Mouse (Mus musculus) forebrain, embryonic 12.5 days (tissue): Measurements from ENCODE around the gene Ncor2. TPM values are rescaled to one million over a fixed set of nuclear protein-coding genes. Genes with fewer than 3 reads are reported as not detected.

Experiments used
- ATAC-seq: fragments of 200-750 bp; cut with Nextera tagmentation; 2 replicates; pipeline ENCODE4 v1.8.0; 2017; ENCODE audit warnings: moderate TSS enrichment; ENCODE audit not compliant: low FRiP score
- H3K27ac ChIP-seq: fragments of 300-500 bp; sonication (generic); 2 replicates; pipeline ENCODE4 v1.5.1; 2016; ENCODE audit warnings: mild to moderate bottlenecking
- H3K27me3 ChIP-seq: fragments of 300-500 bp; sonication (generic); 2 replicates; pipeline ENCODE4 v1.6.1; 2016; ENCODE audit warnings: mild to moderate bottlenecking
- H3K36me3 ChIP-seq: fragments of 300-500 bp; sonication (generic); replicated peaks from 2 replicates; pipeline ENCODE4 v1.6.1; 2016; ENCODE audit warnings: mild to moderate bottlenecking
- H3K4me1 ChIP-seq: fragments of 300-500 bp; sonication (generic); 2 replicates; pipeline ENCODE4 v1.6.1; 2016
- H3K4me2 ChIP-seq: fragments of 300-500 bp; sonication (generic); 2 replicates; pipeline ENCODE4 v1.6.1; 2016; ENCODE audit warnings: mild to moderate bottlenecking, moderate library complexity
- H3K4me3 ChIP-seq: fragments of 300-500 bp; sonication (generic); replicated peaks from 2 replicates; pipeline ENCODE4 v1.5.1; 2016; ENCODE audit warnings: mild to moderate bottlenecking
- H3K9ac ChIP-seq: fragments of 300-500 bp; sonication (generic); 2 replicates; pipeline ENCODE4 v1.6.1; 2016; ENCODE audit warnings: mild to moderate bottlenecking
- H3K9me3 ChIP-seq: fragments of 300-500 bp; sonication (generic); 2 replicates; pipeline ENCODE4 v1.6.1; 2016
- WGBS: fragments of 180-500 bp; shearing (Covaris S2); methylation state at CpG from one replicate; pipeline ENCODE4 v1.1.7; 2016; 5-methylcytosine and 5-hydroxymethylcytosine counted together
- polyA plus RNA-seq: library from polyadenylated mRNA; unstranded; fragments of >200 nt; fragmentation: Nextera tagmentation; extraction: Ambion mirVana; gene quantifications from 2 replicates; pipeline ENCODE4 v1.2.1, GENCODE M21; 2016

Ncor2 gene
- polyA plus RNA-seq, 1 experiment from 2014 or later: 26.0 TPM

GRCm38 (mm10) chr5:125175673-125176369, 3.2 kb downstream of the Ncor2 start:
- Histone ChIP-seq H3K27me3 (0 out of 2 replicates have a peak, but pooled peaks cover 4% of the 10 kb centered on the region), H3K27ac (peak overlapping the region; percentile 95; the same call in 1 of the 2 replicates), H3K9ac (peak overlapping the region; percentile 44; the same call in 1 of the 2 replicates), H3K4me1 (peaks cover 81% of the 10 kb centered on the region), H3K4me2 (peak overlapping the region; percentile 93), H3K4me3 (peak overlapping the region; percentile 90; the same call in 1 of the 2 replicates), H3K9me3 (no peaks in the 10 kb centered on the region), H3K36me3 (no peaks in the 10 kb centered on the region)
- 64% methylated on average over 9 of the region's 9 CpGs for WGBS
- ATAC-seq: no peak

DNA sequence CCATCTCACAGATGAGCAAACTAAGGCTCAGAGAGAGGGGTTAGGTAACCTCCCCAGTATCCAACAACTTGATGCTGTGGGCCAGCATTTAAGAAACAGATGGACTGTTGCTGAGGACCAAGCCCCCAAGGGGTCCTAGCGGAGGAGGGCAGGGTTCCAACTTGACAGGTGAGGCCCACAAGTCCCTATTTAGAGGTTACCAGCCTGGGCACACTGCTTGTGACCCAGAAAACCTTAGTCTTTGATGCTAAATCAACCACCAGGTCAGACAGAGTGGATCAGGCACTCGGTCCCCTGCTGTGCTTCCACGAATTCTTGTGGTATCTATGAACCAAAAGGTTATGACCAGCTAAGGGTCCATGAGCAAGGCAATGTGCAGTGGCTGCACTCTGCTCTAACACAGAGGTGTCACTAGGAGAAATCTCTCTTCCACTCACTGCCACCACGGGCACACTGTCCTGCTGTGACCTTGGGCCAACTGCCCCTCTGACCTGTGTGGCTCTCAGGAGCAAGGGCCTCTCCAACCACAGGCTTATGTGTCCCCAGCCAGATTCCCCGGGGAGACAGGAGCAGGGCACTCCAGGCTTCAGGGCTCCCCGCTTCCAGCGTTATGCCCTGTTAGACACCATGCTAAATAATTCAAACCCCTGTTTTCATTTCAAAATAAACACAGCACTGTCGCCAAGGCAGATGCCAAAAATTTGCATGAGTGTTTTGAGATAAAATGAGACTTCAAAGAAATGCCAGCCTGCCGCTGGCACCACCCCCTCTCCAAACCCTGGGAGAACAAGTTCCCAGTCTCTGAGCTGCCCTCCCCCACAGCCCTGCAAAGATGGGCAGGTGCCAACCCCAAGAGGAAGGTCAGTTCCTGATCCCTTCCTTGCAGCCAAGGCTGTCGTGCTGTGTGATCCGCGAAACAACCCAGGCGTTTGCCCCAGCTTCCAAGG, 4.0 kb downstream of the Ncor2 start:
- H3K9ac ChIP-seq: no peak overlapping the region

DNA sequence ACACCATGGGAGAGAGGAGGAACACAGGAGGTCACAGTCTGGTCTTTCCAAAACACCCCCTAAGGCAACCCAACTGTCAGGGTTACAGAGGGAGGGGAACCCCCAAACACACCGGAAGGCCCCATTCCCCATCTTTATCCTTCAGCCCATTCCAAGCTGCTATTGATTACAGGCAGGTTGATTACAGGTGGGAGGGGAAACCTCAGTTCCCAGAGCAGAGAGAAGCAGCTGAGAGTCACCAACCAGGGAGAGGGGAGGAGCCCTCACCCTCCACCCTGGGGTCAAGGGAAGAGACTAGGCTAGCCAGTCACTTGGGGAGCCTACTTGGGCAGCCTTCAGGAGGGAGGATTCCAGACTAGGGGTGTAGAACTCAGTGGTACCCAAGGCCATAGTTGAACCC, 5.2 kb downstream of the Ncor2 start:
- 88% methylated on average over 1 of the region's 1 CpGs for WGBS
- Histone ChIP-seq H3K4me3 (no peak overlapping the region), H3K27ac (peak overlapping the region; percentile 85), H3K9ac (0 out of 2 replicates have a peak overlapping the region, but pooled peaks have one; percentile 36), H3K36me3 (no peaks in the 10 kb centered on the region), H3K9me3 (no peaks in the 10 kb centered on the region), H3K27me3 (no peaks in the 10 kb centered on the region), H3K4me2 (0 out of 2 replicates have a peak overlapping the region, but pooled peaks have one; percentile 17), H3K4me1 (peaks cover 90% of the 10 kb centered on the region)
- no peak for ATAC-seq

More for the DNA sequence above, 4.0 kb downstream of the Ncor2 start:
- Histone ChIP-seq H3K36me3 (no peaks in the 10 kb centered on the region), H3K4me1 (peaks cover 86% of the 10 kb centered on the region), H3K4me3 (no peak overlapping the region), H3K27ac (peak overlapping the region; percentile 95), H3K4me2 (peak overlapping the region; percentile 93), H3K27me3 (no peaks in the 10 kb centered on the region), H3K9me3 (no peaks in the 10 kb centered on the region)
- no peak for ATAC-seq
- 54% methylated on average over 13 of the region's 13 CpGs for WGBS

DNA sequence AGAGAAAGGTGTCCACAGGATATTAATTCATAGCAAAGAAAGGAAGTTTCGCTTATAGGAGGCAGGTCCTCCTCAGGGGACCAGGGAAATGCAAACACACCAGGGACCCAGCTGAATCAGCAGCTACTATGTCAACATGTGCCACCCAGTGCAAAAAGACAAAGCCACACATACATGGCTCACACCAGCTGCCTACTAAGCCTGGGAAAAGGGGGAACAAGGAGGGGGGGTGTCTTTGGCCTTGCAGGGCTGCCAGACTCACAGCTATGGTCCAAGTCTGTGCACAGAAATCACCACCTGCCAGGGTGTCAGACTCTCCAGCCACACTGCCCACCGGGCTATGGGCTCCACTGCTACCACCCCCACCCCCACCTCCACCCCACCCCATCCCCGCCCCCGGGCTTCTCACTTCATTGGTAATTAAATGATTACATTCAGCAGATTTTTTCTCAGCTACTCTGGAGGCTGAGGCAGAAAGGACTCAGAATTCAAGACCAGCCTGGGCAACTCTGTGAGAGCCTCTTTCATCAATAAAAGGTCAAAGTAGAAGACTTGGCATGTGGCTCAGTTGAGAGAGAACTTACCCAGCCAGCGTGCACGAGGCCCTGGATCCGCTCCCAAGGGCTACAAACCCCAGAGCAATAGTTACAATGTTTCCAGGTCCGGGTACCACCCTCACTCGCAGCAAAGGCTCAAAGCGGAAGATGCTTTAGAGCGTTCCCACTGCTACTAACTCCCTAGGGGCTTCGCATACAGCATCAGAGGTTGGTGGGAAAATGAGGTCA, 6.0 kb downstream of the Ncor2 start:
- Histone ChIP-seq H3K36me3 (no peaks in the 10 kb centered on the region), H3K9me3 (no peaks in the 10 kb centered on the region), H3K4me1 (peaks cover 93% of the 10 kb centered on the region), H3K4me3 (no peak overlapping the region), H3K9ac (peak overlapping the region; percentile 36; the same call in 1 of the 2 replicates), H3K27me3 (no peaks in the 10 kb centered on the region), H3K27ac (peak overlapping the region; percentile 85), H3K4me2 (peak overlapping the region; percentile 17; the same call in 1 of the 2 replicates)
- peak; percentile 53; the same call in 1 of the 2 replicates for ATAC-seq
- 45% methylated on average over 12 of the region's 12 CpGs for whole genome bisulfite sequencing

DNA sequence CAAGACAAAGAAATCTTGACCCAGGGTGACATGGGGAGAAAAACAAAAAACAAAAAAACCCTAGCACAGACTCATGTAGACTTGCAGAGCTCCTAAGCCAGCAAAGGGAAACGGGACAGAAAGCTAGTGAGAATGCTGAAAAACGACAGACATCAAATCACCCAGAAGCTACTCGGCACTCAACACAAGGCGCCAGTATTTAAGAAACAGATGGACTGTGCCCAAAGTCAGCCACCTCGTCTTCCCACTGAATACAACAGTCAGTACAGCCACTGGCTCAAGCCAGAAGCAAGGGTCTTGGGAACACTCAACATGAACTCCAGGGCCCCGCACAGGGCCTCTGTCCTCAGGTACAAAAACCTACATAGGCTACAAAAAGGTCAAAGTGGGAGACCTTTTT, 7.8 kb downstream of the Ncor2 start:
- H3K4me3 ChIP-seq: no peak overlapping the region
- 71% methylated on average over 6 of the region's 6 CpGs for WGBS
- H3K4me2 ChIP-seq: peak overlapping the region; percentile 4; the same call in 1 of the 2 replicates
- H3K9me3 ChIP-seq: no peaks in the 10 kb centered on the region
- H3K9ac ChIP-seq: no peak overlapping the region
- H3K27ac ChIP-seq: 0 out of 2 replicates have a peak overlapping the region, but pooled peaks have one; percentile 25
- no peaks in the 10 kb centered on the region for H3K27me3 ChIP-seq
- no peaks in the 10 kb centered on the region; the same call in 1 of the 2 replicates for H3K36me3 ChIP-seq
- peaks cover 83% of the 10 kb centered on the region for H3K4me1 ChIP-seq
- ATAC-seq: no peak

GRCm38 (mm10) chr5:125170107-125170842, 8.7 kb downstream of the Ncor2 start:
- H3K27ac ChIP-seq: peak overlapping the region; percentile 50; the same call in 1 of the 2 replicates
- no peak overlapping the region for H3K4me3 ChIP-seq
- no peak overlapping the region for H3K4me2 ChIP-seq
- no peak for ATAC-seq
- H3K27me3 ChIP-seq: no peaks in the 10 kb centered on the region
- no peaks in the 10 kb centered on the region; the same call in 1 of the 2 replicates for H3K36me3 ChIP-seq
- H3K9ac ChIP-seq: no peak overlapping the region
- 76% methylated on average over 11 of the region's 11 CpGs for WGBS
- H3K4me1 ChIP-seq: peaks cover 79% of the 10 kb centered on the region
- H3K9me3 ChIP-seq: no peaks in the 10 kb centered on the region

- no peaks in the 10 kb centered on the region for H3K9me3 ChIP-seq
- H3K27me3 ChIP-seq: no peaks in the 10 kb centered on the region
- H3K4me1 ChIP-seq: peaks cover 82% of the 10 kb centered on the region
- WGBS: 91% methylated on average over 7 of the region's 7 CpGs
- H3K36me3 ChIP-seq: no peaks in the 10 kb centered on the region; the same call in 1 of the 2 replicates
- no peak for ATAC-seq
- H3K4me3 ChIP-seq: no peak overlapping the region
- no peak overlapping the region for H3K9ac ChIP-seq
- 0 out of 2 replicates have a peak overlapping the region, but pooled peaks have one; percentile 46 for H3K27ac ChIP-seq
- no peak overlapping the region for H3K4me2 ChIP-seq
Measured at GRCm38 (mm10) chr5:125168101-125168500, 10.9 kb downstream of the Ncor2 start.

DNA sequence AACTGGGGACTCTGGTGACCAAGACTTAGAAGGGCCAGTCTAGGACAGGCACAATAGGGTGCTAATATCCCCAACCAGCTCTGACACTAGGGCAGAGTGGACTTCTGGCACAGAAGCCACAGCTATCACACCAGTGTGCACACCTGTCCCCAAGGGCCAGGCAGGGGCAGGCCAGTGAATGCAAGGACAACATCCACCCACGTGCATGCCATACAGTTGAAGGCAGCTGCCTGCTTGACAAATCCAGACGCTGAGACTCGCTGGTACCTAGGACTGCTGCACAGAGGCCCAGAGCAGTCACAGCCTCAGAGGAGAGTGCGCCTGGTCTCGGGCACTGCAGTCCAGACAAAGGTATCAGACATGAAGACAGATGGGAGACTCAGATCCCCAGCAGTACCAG, 11.5 kb downstream of the Ncor2 start:
- H3K9me3 ChIP-seq: no peaks in the 10 kb centered on the region
- no peak overlapping the region for H3K4me2 ChIP-seq
- no peaks in the 10 kb centered on the region for H3K27me3 ChIP-seq
- 0 out of 2 replicates have a peak overlapping the region, but pooled peaks have one; percentile 19 for H3K27ac ChIP-seq
- H3K9ac ChIP-seq: no peak overlapping the region
- ATAC-seq: no peak
- no peak overlapping the region for H3K4me3 ChIP-seq
- WGBS: 87% methylated on average over 5 of the region's 5 CpGs
- H3K36me3 ChIP-seq: no peaks in the 10 kb centered on the region; the same call in 1 of the 2 replicates
- peaks cover 82% of the 10 kb centered on the region for H3K4me1 ChIP-seq

GRCm38 (mm10) chr5:125165993-125166392, 13.0 kb downstream of the Ncor2 start:
- H3K9me3 ChIP-seq: no peaks in the 10 kb centered on the region
- 0 out of 2 replicates have a peak overlapping the region, but pooled peaks have one; percentile 83 for H3K27ac ChIP-seq
- WGBS: 89% methylated on average over 14 of the region's 14 CpGs
- no peak overlapping the region for H3K9ac ChIP-seq
- H3K36me3 ChIP-seq: no peaks in the 10 kb centered on the region; the same call in 1 of the 2 replicates
- no peak for ATAC-seq
- no peak overlapping the region for H3K4me3 ChIP-seq
- H3K27me3 ChIP-seq: no peaks in the 10 kb centered on the region
- no peak overlapping the region for H3K4me2 ChIP-seq
- peaks cover 73% of the 10 kb centered on the region for H3K4me1 ChIP-seq

DNA sequence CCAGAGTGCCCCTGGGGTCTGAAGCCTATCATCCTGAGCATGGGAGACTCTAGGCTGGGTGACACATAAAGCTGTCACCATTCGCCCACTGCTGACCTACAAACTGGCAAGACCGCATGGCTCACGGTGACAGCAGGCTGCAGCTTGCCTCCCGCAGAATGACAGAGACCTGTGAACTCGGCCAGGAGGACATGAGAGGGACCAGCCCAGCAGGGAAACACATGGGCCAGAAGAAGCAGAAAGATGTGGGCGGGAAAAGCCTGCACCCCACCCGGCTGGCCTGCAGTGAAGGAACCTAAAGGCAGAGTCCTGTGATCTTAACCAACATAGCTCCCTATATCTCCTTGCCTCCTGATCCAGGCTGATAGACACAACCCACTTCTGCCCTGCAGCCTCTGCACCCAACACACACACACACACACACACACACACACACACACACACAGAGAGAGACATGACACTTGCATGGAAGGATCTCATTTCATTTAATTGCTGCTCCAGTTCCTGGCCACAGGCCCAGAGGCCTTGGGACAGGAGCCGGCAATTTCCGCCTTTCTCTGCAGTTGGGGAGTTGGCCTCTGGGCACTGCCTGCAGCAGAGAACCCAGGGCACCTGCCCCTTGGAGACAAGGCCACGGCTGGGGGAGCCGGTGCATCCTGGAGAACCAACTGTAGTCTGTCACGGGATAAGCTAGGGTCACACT, 14.4 kb downstream of the Ncor2 start:
- H3K27ac ChIP-seq: peak overlapping the region; percentile 83
- peak overlapping the region; percentile 13; the same call in 1 of the 2 replicates for H3K4me2 ChIP-seq
- no peaks in the 10 kb centered on the region for H3K9me3 ChIP-seq
- H3K9ac ChIP-seq: peak overlapping the region; percentile 33; the same call in 1 of the 2 replicates
- 46% methylated on average over 12 of the region's 12 CpGs for WGBS
- no peaks in the 10 kb centered on the region; the same call in 1 of the 2 replicates for H3K36me3 ChIP-seq
- ATAC-seq: peak; percentile 5; the same call in 1 of the 2 replicates
- no peaks in the 10 kb centered on the region for H3K27me3 ChIP-seq
- H3K4me3 ChIP-seq: no peak overlapping the region
- H3K4me1 ChIP-seq: peaks cover 73% of the 10 kb centered on the region
